Mouse (Mus musculus): ENCODE measurements around the gene 4930503B20Rik.

4930503B20Rik gene

GRCm38 (mm10) chr3:146661907-146662306, 10.8 kb upstream of the 4930503B20Rik start:
- no peak for DNase-seq (ENCODE audit: low read depth, low spot score)
- Histone ChIP-seq H3K36me3 (ENCODE audit: control insufficient read depth, insufficient read depth, low read length, poor library complexity, severe bottlenecking) (no peaks in the 10 kb centered on the region), H3K27me3 (ENCODE audit: control insufficient read depth, insufficient read depth, low read length, poor library complexity, severe bottlenecking) (no peaks in the 10 kb centered on the region)

GRCm38 (mm10) chr3:146661001-146661400, 9.9 kb upstream of the 4930503B20Rik start:
- Histone ChIP-seq H3K36me3 (ENCODE audit: control insufficient read depth, insufficient read depth, low read length, poor library complexity, severe bottlenecking) (no peaks in the 10 kb centered on the region), H3K27me3 (ENCODE audit: control insufficient read depth, insufficient read depth, low read length, poor library complexity, severe bottlenecking) (no peaks in the 10 kb centered on the region)
- no peak for DNase-seq (ENCODE audit: low read depth, low spot score)

- no peaks in the 10 kb centered on the region for H3K27me3 ChIP-seq (ENCODE audit: control insufficient read depth, insufficient read depth, low read length, poor library complexity, severe bottlenecking)
- DNase-seq (ENCODE audit: low read depth, low spot score), result no peak
Measured at GRCm38 (mm10) chr3:146659321-146659720, 8.2 kb upstream of the 4930503B20Rik start.

GRCm38 (mm10) chr3:146658061-146658639, 7.0 kb upstream of the 4930503B20Rik start:
- Histone ChIP-seq H3K27me3 (ENCODE audit: control insufficient read depth, insufficient read depth, low read length, poor library complexity, severe bottlenecking) (no peaks in the 10 kb centered on the region), H3K36me3 (ENCODE audit: control insufficient read depth, insufficient read depth, low read length, poor library complexity, severe bottlenecking) (no peaks in the 10 kb centered on the region)
- no peak for DNase-seq (ENCODE audit: low read depth, low spot score)

More at GRCm38 (mm10) chr3:146659321-146659720, 8.2 kb upstream of the 4930503B20Rik start:
- no peaks in the 10 kb centered on the region for H3K36me3 ChIP-seq (ENCODE audit: control insufficient read depth, insufficient read depth, low read length, poor library complexity, severe bottlenecking)

GRCm38 (mm10) chr3:146657433-146657832, 6.3 kb upstream of the 4930503B20Rik start:
- DNase-seq (ENCODE audit: low read depth, low spot score), result no peak
- Histone ChIP-seq H3K27me3 (ENCODE audit: control insufficient read depth, insufficient read depth, low read length, poor library complexity, severe bottlenecking) (no peaks in the 10 kb centered on the region), H3K36me3 (ENCODE audit: control insufficient read depth, insufficient read depth, low read length, poor library complexity, severe bottlenecking) (no peaks in the 10 kb centered on the region)

- DNase-seq (ENCODE audit: low read depth, low spot score), result no peak
- no peaks in the 10 kb centered on the region for H3K27me3 ChIP-seq (ENCODE audit: control insufficient read depth, insufficient read depth, low read length, poor library complexity, severe bottlenecking)
- no peaks in the 10 kb centered on the region for H3K36me3 ChIP-seq (ENCODE audit: control insufficient read depth, insufficient read depth, low read length, poor library complexity, severe bottlenecking)
Measured at GRCm38 (mm10) chr3:146655111-146655577, 4.0 kb upstream of the 4930503B20Rik start.

- DNase-seq (ENCODE audit: low read depth, low spot score), result no peak
- H3K36me3 ChIP-seq (ENCODE audit: control insufficient read depth, insufficient read depth, low read length, poor library complexity, severe bottlenecking), result no peaks in the 10 kb centered on the region
- no peaks in the 10 kb centered on the region for H3K27me3 ChIP-seq (ENCODE audit: control insufficient read depth, insufficient read depth, low read length, poor library complexity, severe bottlenecking)
Measured at GRCm38 (mm10) chr3:146653692-146654091, 2.6 kb upstream of the 4930503B20Rik start.

GRCm38 (mm10) chr3:146652431-146652830, 1.3 kb upstream of the 4930503B20Rik start:
- no peaks in the 10 kb centered on the region for H3K36me3 ChIP-seq (ENCODE audit: control insufficient read depth, insufficient read depth, low read length, poor library complexity, severe bottlenecking)
- no peak for DNase-seq (ENCODE audit: low read depth, low spot score)

GRCm38 (mm10) chr3:146650716-146651115, 401 bp downstream of the 4930503B20Rik start:
- DNase-seq (ENCODE audit: low read depth, low spot score), result no peak
- Histone ChIP-seq H3K27me3 (ENCODE audit: control insufficient read depth, insufficient read depth, low read length, poor library complexity, severe bottlenecking) (no peaks in the 10 kb centered on the region), H3K36me3 (ENCODE audit: control insufficient read depth, insufficient read depth, low read length, poor library complexity, severe bottlenecking) (no peaks in the 10 kb centered on the region)

More at GRCm38 (mm10) chr3:146652431-146652830, 1.3 kb upstream of the 4930503B20Rik start:
- H3K27me3 ChIP-seq (ENCODE audit: control insufficient read depth, insufficient read depth, low read length, poor library complexity, severe bottlenecking), result no peaks in the 10 kb centered on the region

GRCm38 (mm10) chr3:146649311-146649894, 1.7 kb downstream of the 4930503B20Rik start:
- no peak for DNase-seq (ENCODE audit: low read depth, low spot score)
- H3K36me3 ChIP-seq (ENCODE audit: control insufficient read depth, insufficient read depth, low read length, poor library complexity, severe bottlenecking), result no peaks in the 10 kb centered on the region
- H3K27me3 ChIP-seq (ENCODE audit: control insufficient read depth, insufficient read depth, low read length, poor library complexity, severe bottlenecking), result no peaks in the 10 kb centered on the region

GRCm38 (mm10) chr3:146641818-146642427, 9.2 kb downstream of the 4930503B20Rik start:
- H3K36me3 ChIP-seq (ENCODE audit: control insufficient read depth, insufficient read depth, low read length, poor library complexity, severe bottlenecking), result no peaks in the 10 kb centered on the region
- DNase-seq (ENCODE audit: low read depth, low spot score), result no peak
- H3K27me3 ChIP-seq (ENCODE audit: control insufficient read depth, insufficient read depth, low read length, poor library complexity, severe bottlenecking), result no peaks in the 10 kb centered on the region

- Histone ChIP-seq H3K27me3 (ENCODE audit: control insufficient read depth, insufficient read depth, low read length, poor library complexity, severe bottlenecking) (no peaks in the 10 kb centered on the region), H3K36me3 (ENCODE audit: control insufficient read depth, insufficient read depth, low read length, poor library complexity, severe bottlenecking) (no peaks in the 10 kb centered on the region)
- DNase-seq (ENCODE audit: low read depth, low spot score), result no peak
Measured at GRCm38 (mm10) chr3:146632506-146632905, 18.6 kb downstream of the 4930503B20Rik start.

GRCm38 (mm10) chr3:146628227-146628982, 22.7 kb downstream of the 4930503B20Rik start:
- no peak for DNase-seq (ENCODE audit: low read depth, low spot score)
- no peaks in the 10 kb centered on the region for H3K36me3 ChIP-seq (ENCODE audit: control insufficient read depth, insufficient read depth, low read length, poor library complexity, severe bottlenecking)
- H3K27me3 ChIP-seq (ENCODE audit: control insufficient read depth, insufficient read depth, low read length, poor library complexity, severe bottlenecking), result no peaks in the 10 kb centered on the region

- Histone ChIP-seq H3K36me3 (ENCODE audit: control insufficient read depth, insufficient read depth, low read length, poor library complexity, severe bottlenecking) (no peaks in the 10 kb centered on the region), H3K27me3 (ENCODE audit: control insufficient read depth, insufficient read depth, low read length, poor library complexity, severe bottlenecking) (no peaks in the 10 kb centered on the region)
- DNase-seq (ENCODE audit: low read depth, low spot score), result no peak
Measured at GRCm38 (mm10) chr3:146625766-146626165, 25.4 kb downstream of the 4930503B20Rik start.

GRCm38 (mm10) chr3:146621966-146622365, 29.2 kb downstream of the 4930503B20Rik start:
- no peaks in the 10 kb centered on the region for H3K27me3 ChIP-seq (ENCODE audit: control insufficient read depth, insufficient read depth, low read length, poor library complexity, severe bottlenecking)
- H3K36me3 ChIP-seq (ENCODE audit: control insufficient read depth, insufficient read depth, low read length, poor library complexity, severe bottlenecking), result no peaks in the 10 kb centered on the region
- DNase-seq (ENCODE audit: low read depth, low spot score), result no peak

Measured in splenic B cell, adult 2 months (primary cell).